Mouse (Mus musculus) heart, adult 2 months (tissue): ENCODE data around the gene Pias3.
A peak's percentile ranks its signal among the peaks of the same experiment; 100 is the strongest.

ENCODE experiments used
- CTCF ChIP-seq: fragments of 200-600 bp; IDR thresholded peaks from 2 replicates; pipeline ENCODE4 v1.8.1; 2022; ENCODE audit warnings: antibody characterized with exemption, mild to moderate bottlenecking, moderate library complexity
- EP300 ChIP-seq: fragments of 200-500 bp; IDR thresholded peaks from 2 replicates; pipeline ENCODE4 v1.6.1; 2011; ENCODE audit warnings: low read depth, low read length, control low read depth; ENCODE audit not compliant: insufficient read depth
- POLR2A ChIP-seq: fragments of 200-500 bp; IDR thresholded peaks from 2 replicates; pipeline ENCODE4 v1.6.1; 2011; ENCODE audit warnings: mild to moderate bottlenecking, low read depth, low read length, control low read depth; ENCODE audit not compliant: insufficient read depth

DNA sequence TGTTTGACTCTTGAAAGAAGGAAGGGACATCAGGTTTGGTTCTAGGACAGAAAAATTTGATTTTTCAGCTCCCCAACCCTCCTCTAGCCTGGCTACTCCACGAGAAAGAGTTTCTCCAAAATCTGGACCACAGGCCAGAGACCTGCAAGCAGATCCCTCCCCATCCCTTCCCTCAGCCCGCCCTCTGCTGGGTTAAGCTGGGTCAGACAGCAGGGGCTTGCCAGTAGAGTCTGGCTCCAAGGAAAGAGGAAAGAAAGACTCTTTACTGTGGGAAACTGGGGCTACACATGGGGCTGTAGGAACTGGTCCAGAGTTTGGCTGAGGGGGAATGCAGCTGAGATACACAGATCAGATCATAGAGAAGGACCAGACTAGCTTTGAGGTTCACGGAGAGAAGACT is 3.7 kb upstream of the Pias3 start:
- TF ChIP-seq CTCF: peak; percentile 49
- TF ChIP-seq POLR2A: no peak
- TF ChIP-seq EP300: no peak
